Mouse (Mus musculus): ENCODE measurements at regions not wholly inside any gene's neighbourhood (a gene's known extent, or its start where the extent isn't known, plus 50 kb on each side); places are given as distances from the start of the nearest gene placed in this dataset.

DNA sequence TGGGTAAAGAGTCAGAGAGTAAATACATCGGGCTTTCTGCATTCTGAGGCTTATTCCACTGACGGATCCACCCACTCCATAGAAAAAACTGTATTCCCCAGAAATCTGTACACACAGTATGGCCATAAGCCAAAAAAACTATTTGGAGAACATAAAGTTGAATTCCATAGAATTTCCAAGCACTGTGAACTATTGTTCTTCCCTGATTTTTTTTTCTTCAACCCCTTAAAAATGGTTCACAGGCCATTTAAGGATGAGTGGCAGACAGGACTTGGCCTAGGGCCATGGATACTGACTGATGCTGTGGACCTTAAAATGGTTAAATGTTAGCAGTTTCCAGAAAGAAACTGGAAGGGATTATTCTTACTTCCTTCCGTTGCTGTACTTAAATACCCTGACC is 247.0 kb downstream of the Sipa1l2 start:
- DNase-seq = no peak

DNA sequence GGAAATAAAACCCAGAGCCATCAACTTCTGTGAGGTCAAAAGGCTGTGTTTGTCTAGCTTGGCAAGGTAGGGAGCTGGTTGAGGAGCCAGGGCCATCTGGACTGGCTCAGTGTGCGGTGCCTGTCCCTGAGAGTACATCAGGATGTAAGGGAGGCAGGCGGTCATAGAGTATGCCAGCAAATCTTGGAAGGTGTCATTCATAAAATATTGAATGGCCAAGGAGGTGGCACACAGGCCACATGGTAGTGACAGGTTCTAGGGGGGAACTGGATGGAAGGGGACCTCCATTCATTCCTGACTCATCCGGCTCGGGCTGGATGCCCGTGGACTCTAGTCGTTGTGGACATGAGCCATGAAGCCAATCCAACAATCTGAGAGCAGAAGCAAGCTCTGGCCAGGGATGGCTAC is 252.0 kb downstream of the Sipa1l2 start:
- DNase-seq = peak; percentile 92 to 96

DNA sequence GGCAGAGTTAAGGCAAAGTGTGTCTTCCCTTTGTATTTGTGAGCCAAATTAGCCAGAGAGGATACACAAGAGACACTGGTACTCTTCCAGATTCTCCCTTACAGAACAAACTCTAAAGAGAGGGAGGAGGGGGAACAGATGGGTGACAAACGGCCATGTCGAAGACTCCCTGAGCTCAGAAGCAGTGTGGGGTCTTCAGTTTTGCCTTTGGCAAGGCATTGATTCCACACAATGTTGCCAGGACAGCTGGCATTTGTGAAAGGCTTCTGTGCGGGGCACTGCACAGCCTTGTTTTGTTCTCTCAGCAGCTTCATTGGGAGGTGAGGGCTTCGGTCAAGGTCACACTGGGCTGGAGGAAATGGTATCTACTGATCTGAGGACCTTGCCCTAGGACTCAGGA is 253.9 kb downstream of the Sipa1l2 start:
- no peak for DNase-seq

- no peak for DNase-seq
Observed at GRCm38 (mm10) chr8:125314996-125315395, 254.6 kb downstream of the Sipa1l2 start.

- DNase-seq = no peak
Observed at GRCm38 (mm10) chr8:125314221-125314984, 255.2 kb downstream of the Sipa1l2 start.

DNA sequence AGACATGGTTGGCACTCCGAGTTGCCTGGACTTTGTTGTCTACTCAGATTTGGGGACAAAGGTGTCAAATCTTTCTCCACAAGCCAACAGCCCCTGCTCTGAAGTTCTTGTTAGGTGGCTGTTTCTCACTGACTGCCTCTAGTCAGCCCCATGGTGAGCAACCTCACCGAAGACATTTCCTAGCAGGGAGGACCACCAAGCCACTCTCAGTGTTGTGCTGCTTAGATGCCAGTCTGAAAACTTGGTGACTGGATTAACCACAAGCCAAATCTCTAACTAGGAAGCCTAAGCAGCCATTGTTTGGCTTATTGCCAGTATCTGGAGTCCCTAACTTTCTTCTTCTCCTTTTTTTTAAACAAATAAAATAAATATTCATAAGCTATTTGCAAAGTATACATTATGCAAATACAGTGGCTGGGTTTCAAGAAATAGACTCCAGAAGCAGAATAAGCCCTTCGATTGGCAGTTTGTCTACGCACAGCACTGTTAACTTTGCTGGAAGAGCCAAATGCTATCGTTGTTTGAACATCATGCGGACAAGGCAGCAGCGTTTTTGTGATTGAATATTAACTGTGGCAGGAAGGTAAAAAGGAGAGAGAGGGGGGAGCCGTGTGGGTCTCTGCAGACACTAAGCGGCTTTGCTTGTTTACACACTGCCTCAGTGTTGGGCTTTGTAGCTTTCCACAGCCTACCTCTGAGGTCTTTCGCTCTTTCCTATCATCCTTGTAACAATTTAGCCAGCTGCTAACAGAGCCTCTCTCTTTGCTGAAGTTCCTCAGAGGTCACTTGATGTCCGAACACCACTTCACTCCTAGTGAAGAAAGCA is 257.4 kb downstream of the Disc1 start:
- DNase-seq = no peak
